Mouse (Mus musculus): Measurements from ENCODE around the gene Egln2.

DNA sequence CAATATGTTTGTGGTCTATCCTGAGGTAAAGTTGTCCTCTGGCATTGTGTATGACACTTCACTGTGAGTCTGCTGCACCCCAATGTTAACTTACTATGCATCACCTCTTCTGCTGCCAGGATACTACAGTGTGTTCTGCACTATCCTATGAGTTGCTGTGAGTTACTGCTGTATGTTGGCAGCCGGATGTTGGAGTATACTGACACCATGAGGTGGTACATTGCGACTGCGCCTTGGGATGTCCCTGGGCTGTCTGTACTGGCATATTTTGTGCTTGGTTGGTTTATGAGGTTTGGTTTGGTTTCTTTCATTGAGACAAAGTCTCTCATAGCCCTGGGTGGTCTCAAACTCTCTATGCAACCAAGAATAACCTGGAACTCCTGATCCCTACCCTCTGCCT lies 38.4 kb downstream of the Egln2 start:
- TF ChIP-seq CTCF (conservative IDR thresholded peaks at IDR 0.05; ENCODE audit: low read length) (peak; percentile 91), NANOG (IDR thresholded peaks at IDR 0.05; ENCODE audit: borderline replicate concordance, low read length) (no peak)

Data from E14TG2a.4 (cell line).